Mouse (Mus musculus) cerebellum, postnatal 25 days (tissue): Measurements from ENCODE around the gene Fmnl1.

Source experiments
- DNase-seq, 2 experiments: peaks; one replicate each; pipeline ENCODE4 v3.0.0; 2021; ENCODE audit warnings: mixed read lengths in 2 of 2

Fmnl1 gene

DNA sequence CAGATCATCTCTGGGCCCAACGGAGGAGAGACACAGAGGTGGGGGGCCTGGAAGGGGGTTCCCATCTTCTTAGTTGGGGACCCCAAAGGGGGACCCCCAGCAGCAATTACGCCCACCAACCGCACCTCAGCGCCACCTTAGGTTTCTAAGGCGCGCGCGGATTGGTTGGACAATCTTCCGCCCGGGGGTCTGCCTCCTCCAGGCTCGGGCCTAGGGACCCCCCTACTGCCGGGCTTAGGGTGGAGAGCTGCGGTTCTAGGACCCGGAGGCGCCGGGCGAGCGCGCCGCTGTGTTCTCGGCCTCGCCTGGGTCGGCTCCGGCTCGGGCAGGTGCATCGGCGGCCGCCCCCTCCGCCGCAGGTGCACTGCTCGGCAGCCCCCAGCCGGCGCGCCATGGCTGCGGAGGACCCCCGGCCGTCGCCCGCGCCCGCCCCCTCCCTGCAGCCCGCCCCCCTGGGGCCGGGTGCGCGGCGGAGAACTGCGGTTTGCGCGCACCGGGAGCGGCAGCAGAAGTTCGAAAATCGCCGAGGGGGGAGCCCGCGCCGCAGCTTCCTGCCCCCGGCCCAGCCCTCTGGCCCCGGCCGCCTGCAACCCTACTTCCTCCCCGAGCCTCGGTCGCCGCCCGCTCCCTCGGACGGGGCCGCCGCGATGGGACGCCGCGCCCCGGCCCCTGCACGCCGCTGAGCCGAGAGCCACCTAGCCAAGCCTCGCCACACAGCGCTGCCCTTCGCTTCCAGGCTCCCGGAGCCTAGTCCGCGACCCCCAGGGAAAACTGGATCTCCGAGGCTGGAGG is at the start of gene Fmnl1:
Gene Fmnl1 (plus strand): TSS at position 614 of the 792 bp plus-strand sequence.
- DNase-seq = peak; percentile 72 to 76

DNA sequence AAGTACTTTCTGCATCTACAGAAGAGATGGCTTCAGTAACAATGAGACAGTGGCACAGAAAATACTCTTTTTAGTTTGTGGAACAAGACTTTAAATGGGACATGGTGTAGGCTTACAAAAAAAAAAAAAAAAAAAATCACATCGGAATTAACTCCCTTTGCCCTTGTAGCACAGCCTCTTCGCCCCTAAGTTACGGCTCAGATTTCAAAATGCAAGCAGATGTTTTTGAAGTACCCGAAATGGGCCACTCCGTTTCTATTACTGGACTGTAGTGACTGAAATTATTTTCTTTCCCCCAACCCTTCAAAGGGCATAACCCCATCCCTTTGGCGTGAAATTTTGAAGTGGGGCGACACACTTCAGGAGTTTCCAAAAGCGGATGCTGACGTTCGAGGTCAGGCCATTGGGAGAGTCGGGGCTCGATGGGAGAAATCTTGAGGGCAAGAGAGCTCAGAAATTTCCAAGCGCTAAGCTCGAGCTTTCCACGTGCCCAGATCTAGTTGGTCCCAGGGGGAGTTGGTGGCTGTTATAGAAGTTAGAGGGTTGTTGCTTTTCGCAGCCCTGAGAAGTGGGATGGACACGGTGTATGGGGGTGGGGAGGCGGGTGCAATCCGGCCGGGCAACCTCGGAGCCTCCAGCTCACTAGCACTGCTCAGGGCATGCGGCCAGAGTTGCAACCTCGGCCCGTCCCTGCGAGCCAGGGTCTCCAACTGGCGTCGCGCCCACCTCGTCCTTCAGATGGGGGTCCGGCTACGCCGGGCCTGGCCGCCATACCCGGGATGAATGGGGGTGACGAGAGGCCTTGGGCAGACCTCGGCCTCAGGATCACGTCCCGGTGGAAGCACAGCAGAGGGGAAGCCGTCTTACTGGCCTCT is 39.0 kb upstream of the Fmnl1 start, which contains the start of gene Hexim2:
Gene Hexim2 (plus strand): TSS at position 729 of the 875 bp plus-strand sequence.
- peak in 1 of 2 experiments; percentile 84 for DNase-seq

DNA sequence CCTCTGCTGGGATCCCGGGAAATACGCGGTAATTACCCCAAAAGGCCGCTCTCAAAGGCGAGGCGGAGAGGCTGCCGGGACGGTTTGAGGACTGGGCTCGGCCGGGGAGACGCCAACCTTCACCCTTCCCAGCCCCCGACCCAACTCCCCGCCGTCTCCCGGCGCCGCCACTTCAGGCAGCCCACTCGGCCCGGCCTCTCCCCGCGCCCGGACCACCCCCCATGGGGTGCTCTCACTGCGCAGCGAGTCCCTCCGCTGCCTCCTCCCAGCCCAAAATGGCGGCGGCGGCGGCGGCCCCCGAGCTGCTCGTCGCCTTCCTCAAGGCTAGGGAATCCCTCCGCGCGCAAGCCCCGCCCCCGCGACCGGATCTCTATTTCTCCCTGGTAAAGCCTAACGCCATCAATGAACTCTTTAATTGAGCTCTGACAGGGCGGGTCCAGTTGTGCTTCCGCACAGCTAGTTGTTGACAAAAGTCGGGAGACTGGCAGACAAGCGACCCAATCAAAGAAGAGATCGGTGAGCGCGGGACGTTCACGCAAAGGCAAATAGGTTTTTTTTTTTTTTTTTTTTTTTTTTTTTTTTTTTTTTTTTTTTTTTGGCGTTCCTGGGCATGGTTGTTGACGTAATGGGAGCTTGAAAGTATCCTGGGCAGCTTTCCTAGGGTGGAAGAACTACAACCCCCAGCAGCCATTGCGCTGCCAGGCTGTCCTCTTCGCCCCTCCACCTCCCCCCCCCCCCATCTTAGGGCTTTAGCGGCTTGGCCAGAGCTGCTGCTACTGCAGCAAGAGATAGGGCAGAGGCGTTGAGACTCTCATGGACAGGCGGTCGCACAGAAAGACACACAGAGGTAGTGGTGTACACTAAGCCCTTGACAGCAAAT is 38.1 kb upstream of the Fmnl1 start:
- peak; percentile 100 for DNase-seq

DNA sequence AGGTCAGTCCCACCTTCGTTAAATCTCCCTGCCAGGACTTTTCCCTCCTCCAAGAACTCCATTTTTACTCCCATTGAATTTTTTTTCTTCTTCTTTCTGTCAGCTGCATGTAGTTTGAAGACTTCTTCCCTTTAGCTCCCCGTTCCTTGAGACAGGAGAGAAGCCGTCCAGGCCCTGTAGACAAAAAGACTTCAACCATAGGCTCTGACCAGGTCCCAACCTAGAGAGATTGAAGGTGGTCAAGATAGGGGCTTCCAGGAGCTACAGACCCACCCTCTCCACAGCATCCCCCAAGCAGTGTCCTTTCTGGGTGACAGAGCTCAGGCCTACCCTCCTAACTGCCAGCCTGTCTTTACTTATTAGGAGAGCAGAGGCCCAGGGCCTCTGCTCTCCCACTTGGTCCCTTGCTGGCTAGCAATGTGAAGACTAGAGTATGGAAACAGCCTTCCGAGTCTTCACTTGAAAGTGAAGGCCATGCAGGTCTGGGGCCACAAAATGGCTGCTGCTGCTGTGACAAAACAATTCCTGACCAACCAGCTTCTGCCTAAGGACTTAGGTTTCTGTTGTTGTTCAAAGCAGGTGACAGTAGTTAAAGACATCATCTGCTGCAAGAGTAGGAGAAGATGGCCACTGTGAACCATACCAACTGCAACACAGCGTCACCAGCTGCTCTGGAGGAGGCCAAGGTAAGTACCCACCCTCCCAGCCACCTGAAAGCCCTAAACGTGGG is 37.3 kb upstream of the Fmnl1 start:
- peak; percentile 39 to 40 for DNase-seq

DNA sequence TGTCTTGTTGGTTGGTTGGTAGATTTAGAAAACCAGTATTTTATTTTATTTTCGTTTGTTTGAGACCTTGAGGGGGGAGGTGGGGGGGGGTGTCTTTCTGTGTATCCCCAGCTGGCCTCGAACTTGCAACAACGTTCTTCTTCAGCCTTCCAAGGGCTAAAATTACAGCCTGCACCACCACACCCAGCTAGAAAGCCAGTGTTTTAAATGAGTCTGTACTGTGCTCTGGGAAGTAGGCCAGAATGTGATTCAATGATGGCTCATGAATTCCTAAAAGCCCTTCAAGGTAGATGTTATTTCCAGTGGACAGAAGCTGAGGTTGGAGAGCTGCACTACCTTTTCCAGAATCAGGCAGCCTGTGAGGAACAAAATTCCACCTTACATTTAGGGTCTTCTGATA is 36.7 kb upstream of the Fmnl1 start:
- no peak for DNase-seq

DNA sequence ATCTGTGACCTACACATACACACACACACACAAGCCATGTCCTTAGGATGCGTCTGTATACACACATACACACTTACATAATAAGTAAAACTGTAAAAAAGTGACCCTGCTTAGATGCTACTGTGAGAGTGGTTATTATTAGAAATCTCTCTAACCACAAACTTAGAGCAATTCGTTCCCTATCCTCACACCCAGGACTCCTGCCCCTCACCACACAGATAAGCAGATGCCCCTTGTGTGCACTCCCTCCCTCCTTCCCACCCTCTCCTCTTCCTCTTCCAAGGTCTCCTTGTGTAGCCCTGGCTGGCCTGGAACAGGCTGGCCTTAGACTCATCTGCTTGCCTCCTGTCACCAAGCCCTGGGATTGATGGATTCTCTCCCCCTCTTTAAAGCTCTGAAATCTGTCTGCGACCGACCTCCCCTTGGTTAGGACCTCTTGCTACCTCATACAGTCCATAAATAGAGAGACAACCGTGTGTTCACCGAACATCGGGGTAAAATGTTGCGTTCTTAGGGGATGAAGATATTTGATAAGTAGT is 34.8 kb upstream of the Fmnl1 start:
- no peak for DNase-seq

DNA sequence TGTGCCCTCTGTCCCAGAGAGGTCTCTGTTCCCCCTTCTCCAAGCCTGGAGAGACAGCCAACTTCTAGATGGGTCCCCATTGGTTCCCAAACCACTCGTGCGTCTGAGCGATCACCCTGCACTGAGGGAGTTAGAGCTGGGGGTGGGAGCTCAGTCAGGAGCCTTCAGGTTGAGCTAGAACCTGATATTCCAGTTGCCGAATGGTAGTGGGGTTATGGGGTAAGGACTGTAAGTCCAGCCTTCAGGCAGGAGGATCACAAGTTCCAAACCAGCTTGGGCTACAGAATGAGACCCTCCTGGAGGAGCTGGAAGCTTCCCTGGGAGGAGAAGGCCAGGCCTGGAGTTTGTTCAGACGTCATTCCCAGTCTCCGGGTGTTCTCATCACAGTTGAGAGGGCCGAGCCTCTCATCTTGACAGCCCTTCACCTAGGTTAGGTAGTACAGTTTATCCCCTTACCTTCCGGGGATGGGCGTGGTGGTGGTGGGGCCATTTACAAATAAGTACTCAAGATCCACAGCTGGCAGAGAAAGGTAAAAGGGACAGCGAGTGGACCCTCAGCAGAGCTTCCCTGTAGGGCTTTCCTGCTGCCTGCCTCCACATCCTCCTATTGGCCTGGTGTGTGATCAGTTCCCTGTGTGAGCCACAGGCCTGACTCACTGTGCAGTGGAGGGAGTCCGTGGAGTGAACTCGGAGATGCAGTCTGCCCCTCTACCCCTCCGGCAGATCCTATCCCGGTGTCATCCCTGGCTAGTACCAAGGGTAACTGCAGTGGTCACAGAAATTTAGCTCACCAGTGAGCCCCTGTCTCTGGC is 30.8 kb upstream of the Fmnl1 start:
- DNase-seq = no peak

DNA sequence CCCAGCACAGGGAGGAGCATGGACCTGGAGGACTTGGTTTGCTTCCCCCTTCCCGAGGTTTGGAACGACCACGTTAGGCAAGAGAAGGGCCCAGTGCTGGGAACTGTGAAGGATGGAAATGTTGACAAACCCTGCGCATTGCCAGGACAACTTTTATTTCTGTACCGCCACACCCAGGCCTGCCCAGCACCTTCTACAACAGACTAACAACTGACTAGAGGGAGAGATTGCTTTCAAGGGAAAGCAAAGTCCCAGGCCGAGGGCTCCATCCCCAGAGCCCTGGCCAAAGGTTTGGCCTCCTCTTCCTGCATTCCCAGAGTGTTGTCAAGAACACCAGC is 30.2 kb upstream of the Fmnl1 start:
- no peak for DNase-seq

DNA sequence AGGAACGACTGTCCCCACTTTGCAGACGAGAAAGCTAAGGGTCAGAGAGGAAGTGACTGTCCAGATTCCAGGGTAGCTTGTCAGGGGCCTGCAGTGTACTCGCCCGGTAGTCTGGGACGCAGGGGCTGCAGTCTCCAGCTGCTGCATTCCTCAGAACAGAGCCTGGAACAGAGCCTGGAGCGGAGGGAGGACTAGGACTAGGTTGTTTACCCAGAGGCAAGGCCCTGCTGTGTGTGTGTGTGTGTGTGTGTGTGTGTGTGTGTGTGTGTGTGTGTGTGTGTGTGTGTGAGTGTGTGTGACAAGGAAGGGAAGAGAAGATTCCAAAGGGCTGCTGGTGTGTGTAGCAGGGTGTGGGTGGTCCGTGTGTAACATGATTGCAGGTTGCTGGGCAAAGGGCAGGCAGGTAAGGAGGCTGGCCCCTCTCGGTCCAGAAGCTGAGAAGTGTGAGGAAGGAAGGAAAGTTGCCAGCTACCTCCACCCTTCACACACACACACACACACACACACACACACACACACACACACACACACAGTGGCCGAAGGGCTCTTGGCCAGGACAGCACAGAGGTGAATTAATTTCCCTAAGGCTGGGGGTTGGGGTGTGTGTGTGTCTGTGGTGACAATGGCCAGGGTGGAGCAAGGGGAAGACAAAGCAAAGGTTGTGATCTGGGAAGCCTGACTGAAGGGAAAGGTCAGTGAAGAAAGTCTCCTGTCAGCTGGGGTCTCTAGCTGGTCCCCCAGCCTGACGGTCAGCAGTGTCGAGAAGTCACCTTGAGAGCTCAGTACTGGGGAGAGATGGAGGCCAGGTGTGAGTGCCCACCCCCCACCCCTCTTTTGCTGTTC is 29.6 kb upstream of the Fmnl1 start:
- DNase-seq = peak in 1 of 2 experiments; percentile 41

DNA sequence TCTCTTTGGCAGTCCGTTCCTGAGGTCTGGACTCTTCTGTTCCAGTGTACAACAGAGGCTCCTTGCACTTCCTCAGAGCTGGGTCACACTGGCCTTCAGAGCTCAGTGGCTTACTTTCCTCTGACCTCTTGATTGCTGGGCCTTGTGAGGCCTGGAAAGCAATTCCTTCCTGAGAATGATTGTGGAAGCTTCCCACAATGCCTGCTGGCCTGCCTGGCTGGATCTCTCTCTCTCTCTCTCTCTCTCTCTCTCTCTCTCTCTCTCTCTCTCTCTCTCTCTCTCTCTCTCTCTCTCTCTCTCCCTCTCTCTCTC is 29.0 kb upstream of the Fmnl1 start:
- peak; percentile 39 for DNase-seq

DNA sequence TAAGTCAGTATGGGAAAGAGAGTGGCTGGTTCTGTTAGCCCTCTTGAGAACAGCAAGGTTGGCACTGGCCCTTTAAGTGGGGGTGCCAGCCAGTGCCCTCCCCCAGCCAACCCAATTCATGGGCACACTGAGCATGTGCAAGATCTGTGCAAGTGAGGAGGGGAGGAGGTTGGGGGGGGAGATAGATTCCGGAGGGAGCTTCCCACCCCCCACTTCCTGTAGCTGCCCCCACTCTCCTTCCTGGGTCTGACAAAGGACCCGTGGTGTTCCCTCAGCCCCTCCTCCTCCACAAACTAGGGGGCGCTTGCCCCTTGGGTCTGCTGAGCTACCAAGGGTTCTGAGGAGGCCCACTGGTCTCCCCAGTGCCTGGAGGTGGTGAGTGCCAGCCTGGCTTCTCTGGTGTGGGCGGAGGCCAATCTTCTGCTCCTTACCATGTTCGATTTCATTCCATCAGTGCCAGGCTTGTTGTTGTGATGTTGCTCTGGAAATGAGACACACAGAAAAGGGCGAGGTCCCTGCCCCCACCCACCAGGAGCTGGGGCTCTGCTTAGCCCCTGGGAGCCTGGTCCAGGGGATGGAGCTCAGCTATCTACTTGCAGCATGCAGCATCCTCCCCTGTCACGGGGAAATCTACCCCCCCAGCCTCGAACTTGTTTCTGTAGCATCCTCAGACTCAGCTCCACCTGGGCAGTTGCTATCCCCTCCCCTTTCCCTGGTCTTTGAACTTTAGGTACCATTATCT is 28.3 kb upstream of the Fmnl1 start:
- DNase-seq = peak; percentile 86 to 90

DNA sequence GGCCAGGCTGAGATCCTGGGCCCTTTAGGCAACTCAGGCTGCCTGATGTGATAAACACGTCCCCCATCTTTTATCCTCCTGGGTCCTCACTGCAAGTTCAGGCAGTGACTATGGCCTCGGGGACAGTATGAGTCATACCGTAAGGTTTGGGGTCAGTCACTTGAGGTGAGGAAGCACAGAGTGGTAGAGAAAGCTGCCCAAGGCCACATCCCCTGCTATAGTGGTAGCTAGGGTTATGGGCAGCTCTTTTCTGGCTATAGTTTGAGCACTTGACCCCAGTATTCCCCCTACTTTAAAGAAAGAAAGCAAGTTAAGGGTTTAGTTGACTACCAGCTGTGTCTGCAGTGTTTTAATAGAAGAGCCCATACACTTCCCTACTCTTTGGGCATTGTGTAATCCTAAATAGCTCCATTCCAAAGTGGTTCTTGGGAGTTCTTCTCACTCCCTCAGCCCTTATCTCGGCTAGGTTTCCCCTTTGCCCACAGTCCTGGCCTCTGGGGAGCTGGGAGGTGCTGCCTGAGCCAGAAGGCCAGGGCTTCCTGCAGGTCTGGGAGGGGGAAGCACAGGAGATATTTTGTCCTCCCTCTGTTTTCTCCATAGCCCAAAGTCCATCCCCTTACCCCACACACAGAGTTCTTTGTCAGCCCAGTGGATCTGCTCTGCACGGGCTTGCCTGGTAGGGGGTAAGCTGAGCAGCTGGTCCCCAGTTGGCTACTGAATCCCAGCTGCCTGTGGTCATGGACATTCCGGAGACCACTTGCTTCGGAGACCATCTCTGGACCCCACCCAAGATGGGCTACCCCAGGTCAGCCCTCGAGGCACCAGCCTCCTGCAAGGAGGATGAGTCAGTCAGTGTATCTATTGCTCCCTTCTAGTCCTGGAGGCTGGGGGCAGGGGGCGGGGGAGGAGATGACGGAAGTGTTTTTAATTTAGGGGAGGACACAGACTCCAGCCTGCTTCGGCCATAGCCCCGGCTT is 26.3 kb upstream of the Fmnl1 start:
- DNase-seq = no peak

DNA sequence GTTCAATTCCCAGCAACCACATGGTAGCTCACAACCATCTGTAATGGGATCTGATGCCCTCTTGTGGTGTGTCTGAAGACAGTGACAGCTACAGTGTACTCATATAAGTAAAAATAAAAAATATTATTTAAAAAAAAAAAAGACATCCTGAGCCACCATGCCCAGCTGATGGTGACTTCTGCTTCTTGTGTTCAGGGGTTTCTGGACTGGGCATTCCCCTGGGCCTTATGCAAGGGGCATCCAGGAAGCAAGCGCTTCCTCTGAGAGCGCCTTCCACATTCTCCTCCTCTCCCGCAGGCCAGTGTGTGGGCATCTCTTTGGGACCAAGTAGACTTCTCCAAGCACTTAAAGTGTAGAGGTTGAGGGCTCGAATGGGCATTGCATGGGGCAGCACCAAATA is 24.5 kb upstream of the Fmnl1 start:
- no peak for DNase-seq

DNA sequence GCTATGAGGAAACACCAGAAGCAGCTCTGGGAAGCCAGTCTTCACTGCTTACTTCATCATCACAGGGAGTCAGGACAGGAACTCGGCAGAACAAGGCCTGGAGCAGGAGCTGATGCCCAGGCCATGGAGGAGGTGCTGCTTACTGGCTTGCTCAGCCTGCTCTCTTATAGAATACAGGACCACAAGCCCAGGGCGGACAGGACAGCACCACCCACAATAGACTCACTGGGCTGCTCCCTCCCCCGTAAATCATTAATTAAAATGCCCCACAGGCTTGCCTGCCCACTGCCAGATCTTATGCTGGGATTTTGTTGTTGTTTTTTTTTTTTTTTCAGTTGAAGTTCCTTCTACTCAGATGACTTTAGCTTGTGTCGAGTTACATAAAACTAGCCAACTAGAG is 23.1 kb upstream of the Fmnl1 start:
- no peak for DNase-seq

DNA sequence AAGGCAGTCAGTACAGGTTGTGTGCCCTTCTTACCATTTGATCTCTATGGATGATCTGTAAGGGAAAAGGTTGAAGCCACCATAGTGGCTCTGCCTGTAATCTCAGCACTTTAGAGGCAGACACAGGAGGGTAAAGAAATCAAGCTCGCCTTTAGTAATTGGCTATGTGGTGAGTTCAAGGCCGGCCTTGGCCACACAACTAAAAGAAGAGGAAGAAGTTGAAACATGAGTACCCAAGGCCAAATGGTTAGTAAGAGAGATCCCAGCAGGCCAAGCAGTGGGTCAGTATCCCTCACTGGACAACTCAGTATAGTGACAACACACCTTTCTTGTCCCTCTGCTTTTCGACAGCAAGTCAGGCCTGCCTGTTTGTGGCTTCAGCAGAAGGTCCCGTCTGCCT is 21.1 kb upstream of the Fmnl1 start:
- DNase-seq = no peak

DNA sequence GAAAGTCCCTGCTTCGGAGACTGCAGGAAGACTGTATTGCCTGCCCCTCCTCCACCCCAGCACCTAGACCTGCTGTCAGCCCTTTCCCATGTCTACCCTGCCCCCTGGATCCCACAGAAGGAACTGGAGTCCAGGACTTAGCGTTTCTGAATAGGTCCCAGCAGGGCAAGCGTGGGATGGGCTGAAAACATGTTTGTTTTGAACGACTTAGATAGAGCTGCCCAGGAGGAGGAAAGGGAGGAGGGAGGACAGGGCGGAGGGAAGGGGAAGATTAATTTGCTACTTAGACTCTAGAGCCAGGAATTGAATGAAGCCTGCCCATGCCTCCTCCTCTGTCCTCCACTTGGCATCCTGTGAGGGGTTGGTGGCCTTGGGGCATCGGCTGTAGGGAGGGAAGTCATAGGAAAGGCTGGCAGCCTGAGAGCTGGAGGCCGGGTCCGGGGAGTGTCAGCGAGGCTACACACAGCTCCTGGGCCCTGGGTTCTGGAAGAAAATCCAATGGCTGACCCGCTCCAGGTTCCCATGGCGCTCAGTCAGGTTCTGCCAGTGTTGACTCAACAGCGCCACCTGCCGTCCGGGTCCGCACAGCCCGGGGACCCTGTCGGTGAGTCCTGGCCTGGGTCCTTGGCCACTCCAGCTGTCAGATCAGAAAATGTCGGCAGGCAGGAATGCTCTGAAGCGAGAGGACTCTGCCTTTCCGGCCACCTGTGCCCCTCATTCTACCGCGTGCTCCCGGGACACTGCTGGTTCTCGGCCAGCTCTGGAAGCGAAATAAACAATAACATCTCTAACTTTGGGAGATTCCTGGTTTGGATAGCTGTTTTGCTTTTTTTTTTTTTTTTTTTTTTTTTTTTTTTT is 12.1 kb upstream of the Fmnl1 start:
- peak; percentile 99 for DNase-seq

DNA sequence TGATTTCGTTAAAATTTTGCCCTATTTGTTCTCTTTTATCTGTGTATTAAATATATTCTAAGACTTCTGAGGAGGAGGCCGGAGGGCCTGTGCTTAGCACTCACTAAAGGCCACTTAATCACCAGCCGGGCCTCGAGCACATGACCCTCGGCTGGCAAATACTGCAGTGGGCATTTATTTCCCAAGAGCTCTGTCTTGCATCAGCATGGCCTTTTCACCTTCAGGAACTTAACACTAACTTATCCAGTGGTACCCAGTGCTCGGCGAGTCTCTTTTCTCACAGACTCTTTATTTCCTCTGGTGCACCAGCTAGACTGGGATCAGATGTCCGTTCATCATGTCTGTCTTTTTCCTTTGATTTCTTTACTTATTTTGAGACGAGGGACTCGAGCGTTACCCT is 10.2 kb upstream of the Fmnl1 start:
- DNase-seq = no peak
